Mouse (Mus musculus): ENCODE data around the gene Kpna2. TPM values are rescaled to one million over a fixed set of nuclear protein-coding genes. Genes with fewer than 3 reads are reported as not detected.

Kpna2 gene
- polyA plus RNA-seq, 1 experiment, result 50.9 TPM

GRCm38 (mm10) chr11:107028275-107028618 lies 28.9 kb upstream of the Kpna2 start:
- no peaks in the 10 kb centered on the region for H3K79me2 ChIP-seq (ENCODE audit: control insufficient read depth, insufficient read depth)
- H3K36me3 ChIP-seq (ENCODE audit: control insufficient read depth, insufficient read depth), result no peaks in the 10 kb centered on the region
- peak overlapping the region; percentile 78 for H3ac ChIP-seq (ENCODE audit: control insufficient read depth, insufficient read length, low read depth)
- H3K79me3 ChIP-seq (ENCODE audit: low read depth), result no peaks in the 10 kb centered on the region
- peak overlapping the region; percentile 51 for H3K4me3 ChIP-seq (ENCODE audit: insufficient read depth, poor library complexity, severe bottlenecking)
- TF ChIP-seq MYOD1 (IDR thresholded peaks at IDR 0.05; ENCODE audit: control insufficient read depth, insufficient read length, low read depth) (no peak), CTCF (IDR thresholded peaks at IDR 0.05; ENCODE audit: control insufficient read depth, insufficient read depth, insufficient read length) (no peak), MYOG (IDR thresholded peaks at IDR 0.05; ENCODE audit: control insufficient read depth, extremely low read depth, insufficient read length) (no peak), CEBPB (IDR thresholded peaks at IDR 0.05; ENCODE audit: low read depth) (no peak), FOSL1 (IDR thresholded peaks at IDR 0.05; ENCODE audit: insufficient read depth, low read length, poor library complexity, severe bottlenecking) (no peak), MAX (IDR thresholded peaks at IDR 0.05) (no peak), USF1 (IDR thresholded peaks at IDR 0.05; ENCODE audit: low read depth) (no peak)
- peaks cover 3% of the 10 kb centered on the region for H3K27me3 ChIP-seq (ENCODE audit: control insufficient read depth, insufficient read depth, insufficient read length)

- H3K27me3 ChIP-seq (ENCODE audit: control insufficient read depth, insufficient read depth, insufficient read length), result peaks cover 3% of the 10 kb centered on the region
- peak overlapping the region; percentile 51 for H3K4me3 ChIP-seq (ENCODE audit: insufficient read depth, poor library complexity, severe bottlenecking)
- H3K79me3 ChIP-seq (ENCODE audit: low read depth), result no peaks in the 10 kb centered on the region
- no peaks in the 10 kb centered on the region for H3K79me2 ChIP-seq (ENCODE audit: control insufficient read depth, insufficient read depth)
- H3K36me3 ChIP-seq (ENCODE audit: control insufficient read depth, insufficient read depth), result no peaks in the 10 kb centered on the region
- no peak for TF ChIP-seq CEBPB (IDR thresholded peaks at IDR 0.05; ENCODE audit: low read depth)
- TF ChIP-seq MAX (IDR thresholded peaks at IDR 0.05), result no peak
- peak overlapping the region; percentile 78 for H3ac ChIP-seq (ENCODE audit: control insufficient read depth, insufficient read length, low read depth)
Observed at GRCm38 (mm10) chr11:107027431-107028274, 28.3 kb upstream of the Kpna2 start.

- Histone ChIP-seq H3K4me3 (ENCODE audit: insufficient read depth, poor library complexity, severe bottlenecking) (no peak overlapping the region), H3K27me3 (ENCODE audit: control insufficient read depth, insufficient read depth, insufficient read length) (peaks cover 3% of the 10 kb centered on the region), H3ac (ENCODE audit: control insufficient read depth, insufficient read length, low read depth) (no peak overlapping the region), H3K79me2 (ENCODE audit: control insufficient read depth, insufficient read depth) (no peaks in the 10 kb centered on the region), H3K36me3 (ENCODE audit: control insufficient read depth, insufficient read depth) (no peaks in the 10 kb centered on the region), H3K79me3 (ENCODE audit: low read depth) (no peaks in the 10 kb centered on the region)
- TF ChIP-seq MYOG (IDR thresholded peaks at IDR 0.05; ENCODE audit: control insufficient read depth, extremely low read depth, insufficient read length) (no peak), FOSL1 (IDR thresholded peaks at IDR 0.05; ENCODE audit: insufficient read depth, low read length, poor library complexity, severe bottlenecking) (no peak), CTCF (IDR thresholded peaks at IDR 0.05; ENCODE audit: control insufficient read depth, insufficient read depth, insufficient read length) (no peak)
Observed at GRCm38 (mm10) chr11:107026554-107027430, 27.5 kb upstream of the Kpna2 start.

DNA sequence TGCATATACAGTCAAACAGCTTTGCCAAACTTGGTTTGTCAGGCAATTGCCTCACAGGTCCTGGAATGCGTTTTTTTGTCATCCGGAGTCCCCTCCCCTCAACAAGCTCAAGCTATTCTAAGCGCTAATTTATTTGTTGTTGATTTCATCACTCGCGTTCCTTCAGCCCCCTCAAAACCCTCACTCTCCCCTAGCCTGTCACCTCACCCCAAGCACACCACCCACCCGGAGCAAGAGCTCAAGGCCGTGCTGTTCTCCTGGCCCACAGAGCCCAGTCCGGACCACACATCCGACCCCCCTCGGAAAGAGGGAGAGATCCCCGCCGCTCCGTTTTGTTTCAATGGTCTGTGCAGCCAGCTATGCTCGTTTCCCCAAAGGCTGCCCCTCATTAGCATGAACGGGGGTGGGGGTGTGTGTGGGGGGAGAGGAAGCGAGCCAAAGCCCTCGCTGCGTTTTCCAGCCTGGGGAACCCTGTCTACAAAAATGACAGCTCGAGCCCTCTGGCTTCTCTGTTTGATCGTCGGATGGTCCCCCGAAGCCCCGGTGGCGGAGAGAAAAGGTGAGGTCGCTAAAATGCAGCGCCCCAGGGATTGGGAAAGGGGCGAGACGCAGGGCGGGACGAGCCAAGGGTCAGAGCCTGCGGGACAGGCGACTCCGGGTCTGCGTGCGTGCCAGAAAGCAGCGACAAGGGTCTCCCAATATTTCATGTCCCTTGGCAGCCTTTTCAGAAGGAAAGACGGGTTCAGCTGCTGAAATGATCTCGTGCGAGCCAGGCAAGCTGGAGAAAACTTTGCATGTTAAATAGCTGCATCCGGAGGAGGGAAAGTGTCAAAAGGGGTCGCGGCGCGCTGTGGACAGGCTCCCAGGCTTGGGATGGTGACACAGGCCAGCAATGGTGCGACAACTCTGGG lies 26.3 kb upstream of the Kpna2 start, which contains the start of gene 1810010H24Rik:
1810010H24Rik (plus strand) TSS at position 271 of the 911 bp plus-strand sequence.
- no peak within 1 kb of the TSS for H3K4me3 ChIP-seq (ENCODE audit: insufficient read depth, poor library complexity, severe bottlenecking)
- TF ChIP-seq CTCF (IDR thresholded peaks at IDR 0.05; ENCODE audit: control insufficient read depth, insufficient read depth, insufficient read length), result no peak
- no peak for TF ChIP-seq CEBPB (IDR thresholded peaks at IDR 0.05; ENCODE audit: low read depth)
- no peak for TF ChIP-seq MYOD1 (IDR thresholded peaks at IDR 0.05; ENCODE audit: control insufficient read depth, insufficient read length, low read depth)
- no peak for TF ChIP-seq MYOG (IDR thresholded peaks at IDR 0.05; ENCODE audit: control insufficient read depth, extremely low read depth, insufficient read length)
- no peak for TF ChIP-seq FOSL1 (IDR thresholded peaks at IDR 0.05; ENCODE audit: insufficient read depth, low read length, poor library complexity, severe bottlenecking)
- no peak for TF ChIP-seq MAX (IDR thresholded peaks at IDR 0.05)
- TF ChIP-seq USF1 (IDR thresholded peaks at IDR 0.05; ENCODE audit: low read depth), result no peak
- no peaks in the 10 kb centered on the region for H3K36me3 ChIP-seq (ENCODE audit: control insufficient read depth, insufficient read depth)
- H3ac ChIP-seq (ENCODE audit: control insufficient read depth, insufficient read length, low read depth), result peak within 1 kb of the TSS; percentile 30
- no peaks in the 10 kb centered on the region for H3K79me3 ChIP-seq (ENCODE audit: low read depth)
- H3K79me2 ChIP-seq (ENCODE audit: control insufficient read depth, insufficient read depth), result no peaks in the 10 kb centered on the region
- peaks cover 3% of the 10 kb centered on the region for H3K27me3 ChIP-seq (ENCODE audit: control insufficient read depth, insufficient read depth, insufficient read length)

DNA sequence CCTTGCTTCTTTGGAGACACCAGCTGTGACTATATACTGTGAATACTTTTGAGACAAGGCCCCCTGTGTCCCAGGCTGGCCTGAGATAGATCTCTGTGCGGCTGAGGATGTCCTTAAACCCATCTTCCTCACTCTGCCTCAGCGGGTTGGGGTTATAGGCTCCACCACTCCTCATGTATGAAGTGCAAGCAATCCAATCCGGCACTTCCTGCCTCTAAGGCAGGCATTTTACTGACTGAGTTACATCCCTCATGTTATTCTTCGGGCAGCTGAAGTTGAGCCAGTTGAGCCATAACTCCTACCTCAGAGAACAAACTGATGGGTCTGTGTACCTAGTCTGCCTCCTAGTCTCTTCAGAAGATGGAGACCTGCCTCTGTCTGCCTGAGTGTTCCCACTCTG lies 25.1 kb upstream of the Kpna2 start:
- no peaks in the 10 kb centered on the region for H3K79me3 ChIP-seq (ENCODE audit: low read depth)
- no peaks in the 10 kb centered on the region for H3K79me2 ChIP-seq (ENCODE audit: control insufficient read depth, insufficient read depth)
- TF ChIP-seq MAX (IDR thresholded peaks at IDR 0.05) (no peak), CEBPB (IDR thresholded peaks at IDR 0.05; ENCODE audit: low read depth) (no peak), USF1 (IDR thresholded peaks at IDR 0.05; ENCODE audit: low read depth) (no peak), MYOG (IDR thresholded peaks at IDR 0.05; ENCODE audit: control insufficient read depth, extremely low read depth, insufficient read length) (no peak), CTCF (IDR thresholded peaks at IDR 0.05; ENCODE audit: control insufficient read depth, insufficient read depth, insufficient read length) (no peak), MYOD1 (IDR thresholded peaks at IDR 0.05; ENCODE audit: control insufficient read depth, insufficient read length, low read depth) (no peak), FOSL1 (IDR thresholded peaks at IDR 0.05; ENCODE audit: insufficient read depth, low read length, poor library complexity, severe bottlenecking) (no peak)
- no peak overlapping the region for H3K4me3 ChIP-seq (ENCODE audit: insufficient read depth, poor library complexity, severe bottlenecking)
- no peaks in the 10 kb centered on the region for H3K36me3 ChIP-seq (ENCODE audit: control insufficient read depth, insufficient read depth)
- peaks cover 3% of the 10 kb centered on the region for H3K27me3 ChIP-seq (ENCODE audit: control insufficient read depth, insufficient read depth, insufficient read length)
- no peak overlapping the region for H3ac ChIP-seq (ENCODE audit: control insufficient read depth, insufficient read length, low read depth)

Measured in C2C12 (cell line).